Mouse (Mus musculus) stomach, postnatal 0 days (tissue): ENCODE data around the gene Zswim3. TPM values are rescaled to one million over a fixed set of nuclear protein-coding genes. Genes with fewer than 3 reads are reported as not detected.
"Not testable (repeated sequence)": the region's sequence is repeated elsewhere in the genome, so short reads cannot be mapped to it uniquely, and the experiment has no call there.

Source experiments
- ATAC-seq: fragments of 200-750 bp; cut with Nextera tagmentation; 2 replicates; pipeline ENCODE4 v1.8.0; 2017; ENCODE audit not compliant: low FRiP score, low TSS enrichment
- DNase-seq: peaks from one replicate; pipeline ENCODE4 v3.0.0-alpha.2; 2016; ENCODE audit warnings: low spot score
- H3K27ac ChIP-seq: fragments of 300-500 bp; sonication (generic); replicated peaks from 2 replicates; pipeline ENCODE4 v1.5.1; 2014; ENCODE audit warnings: mild to moderate bottlenecking, control low read depth
- H3K27me3 ChIP-seq: fragments of 300-500 bp; sonication (generic); 2 replicates; pipeline ENCODE4 v1.6.1; 2014; ENCODE audit warnings: low read length; ENCODE audit not compliant: control insufficient read depth, insufficient read depth
- H3K36me3 ChIP-seq: fragments of 300-500 bp; sonication (generic); 2 replicates; pipeline ENCODE4 v1.6.1; 2014; ENCODE audit warnings: low read length, mixed read lengths; ENCODE audit not compliant: control insufficient read depth, insufficient read depth
- H3K4me1 ChIP-seq: fragments of 300-500 bp; sonication (generic); replicated peaks from 2 replicates; pipeline ENCODE4 v1.6.1; 2014; ENCODE audit warnings: antibody characterized with exemption; ENCODE audit not compliant: control insufficient read depth, insufficient read depth
- H3K4me2 ChIP-seq: fragments of 300-500 bp; sonication (generic); replicated peaks from 2 replicates; pipeline ENCODE4 v1.6.1; 2014; ENCODE audit warnings: low read depth, mild to moderate bottlenecking, control low read depth, moderate library complexity
- H3K4me3 ChIP-seq: fragments of 300-500 bp; sonication (generic); 2 replicates; pipeline ENCODE4 v1.5.1; 2014; ENCODE audit warnings: low read depth, low read length, control low read depth
- H3K9ac ChIP-seq: fragments of 300-500 bp; sonication (generic); 2 replicates; pipeline ENCODE4 v1.6.1; 2014; ENCODE audit warnings: mild to moderate bottlenecking, low read length, control low read depth, mixed read lengths
- H3K9me3 ChIP-seq: fragments of 300-500 bp; sonication (generic); 2 replicates; pipeline ENCODE4 v1.6.1; 2016; ENCODE audit warnings: low read length; ENCODE audit not compliant: control insufficient read depth
- CTCF ChIP-seq: IDR thresholded peaks from 2 replicates; pipeline ENCODE4 v1.5.1; 2016; ENCODE audit warnings: antibody characterized with exemption, low read depth, mild to moderate bottlenecking, moderate library complexity
- EP300 ChIP-seq: optimal IDR thresholded peaks from 2 replicates; pipeline ENCODE3; 2016; ENCODE audit warnings: antibody characterized with exemption
- WGBS: fragments of 180-500 bp; shearing (Covaris S2); extraction: QIAGEN DNeasy Blood & Tissue Kit; methylation state at CpG from one replicate; pipeline ENCODE4 v1.1.7; 2014; 5-methylcytosine and 5-hydroxymethylcytosine counted together
- polyA plus RNA-seq: library from polyadenylated mRNA; unstranded; fragments of >200 nt; fragmentation: Nextera tagmentation; extraction: Ambion mirVana; gene quantifications from 2 replicates; pipeline ENCODE4 v1.2.1, GENCODE M21; 2015

The Zswim3 gene
- polyA plus RNA-seq, 1 experiment from 2014 or later: 4.4 TPM

GRCm38 (mm10) chr2:164845782-164846181 lies 40.9 kb downstream of the Zswim3 start:
- no peaks in the 10 kb centered on the region for H3K4me1 ChIP-seq
- no peaks in the 10 kb centered on the region; the same call in 1 of the 2 replicates for H3K36me3 ChIP-seq
- no peaks in the 10 kb centered on the region for H3K9me3 ChIP-seq
- no peak overlapping the region for H3K4me2 ChIP-seq
- TF ChIP-seq EP300: no peak
- TF ChIP-seq CTCF: peak; percentile 61
- H3K27me3 ChIP-seq: no peaks in the 10 kb centered on the region
- DNase-seq (no peak), ATAC-seq (no peak)
- H3K9ac ChIP-seq: no peak overlapping the region
- WGBS: 53% methylated on average over 3 of the region's 3 CpGs
- H3K27ac ChIP-seq: no peak overlapping the region
- no peak overlapping the region for H3K4me3 ChIP-seq

GRCm38 (mm10) chr2:164850061-164850460 lies 45.2 kb downstream of the Zswim3 start:
- Histone ChIP-seq H3K27ac (no peak overlapping the region), H3K36me3 (no peaks in the 10 kb centered on the region; the same call in 1 of the 2 replicates), H3K4me1 (no peaks in the 10 kb centered on the region), H3K4me3 (no peak overlapping the region), H3K4me2 (no peak overlapping the region), H3K27me3 (no peaks in the 10 kb centered on the region), H3K9ac (no peak overlapping the region), H3K9me3 (no peaks in the 10 kb centered on the region)
- WGBS: 71% methylated on average over 8 of the region's 8 CpGs
- no peak for ATAC-seq
- no peak for DNase-seq
- TF ChIP-seq EP300: no peak
- TF ChIP-seq CTCF: no peak

GRCm38 (mm10) chr2:164855572-164855971 lies 50.7 kb downstream of the Zswim3 start:
- not testable (repeated sequence) for H3K36me3 ChIP-seq, H3K4me3 ChIP-seq, H3K9ac ChIP-seq, H3K27ac ChIP-seq, H3K4me2 ChIP-seq, H3K4me1 ChIP-seq, DNase-seq, H3K27me3 ChIP-seq, H3K9me3 ChIP-seq, ATAC-seq
- 78% methylated on average over 5 of the region's 5 CpGs for WGBS

GRCm38 (mm10) chr2:164856309-164857100 lies 51.6 kb downstream of the Zswim3 start:
- Histone ChIP-seq H3K9ac (peak overlapping the region; percentile 62), H3K36me3 (no peaks in the 10 kb centered on the region), H3K9me3 (no peaks in the 10 kb centered on the region), H3K4me2 (peak overlapping the region; percentile 82), H3K4me1 (peaks cover 5% of the 10 kb centered on the region; the same call in 1 of the 2 replicates), H3K4me3 (peak overlapping the region; percentile 54), H3K27ac (peak overlapping the region; percentile 30; the same call in 1 of the 2 replicates), H3K27me3 (no peaks in the 10 kb centered on the region)
- TF ChIP-seq EP300 (no peak), CTCF (peak; percentile 41)
- ATAC-seq: peak; percentile 18; the same call in 1 of the 2 replicates
- DNase-seq: no peak
- whole genome bisulfite sequencing: 3% methylated on average over 42 of the region's 42 CpGs

GRCm38 (mm10) chr2:164857101-164857821 lies 52.4 kb downstream of the Zswim3 start, which contains the start of gene Pltp:
TSS of gene Pltp (minus strand) at chr2:164857711.
- H3K9me3 ChIP-seq: no peaks in the 10 kb centered on the region
- no peak for TF ChIP-seq CTCF
- TF ChIP-seq EP300: no peak
- no peaks in the 10 kb centered on the region for H3K27me3 ChIP-seq
- peaks cover 8% of the 10 kb centered on the region; the same call in 1 of the 2 replicates for H3K4me1 ChIP-seq
- under 1% methylated on average over 41 of the region's 47 CpGs for WGBS
- ATAC-seq (peak; percentile 55; the same call in 1 of the 2 replicates), DNase-seq (peak; percentile 48)
- H3K27ac ChIP-seq: peak within 1 kb of the TSS; percentile 78
- H3K4me3 ChIP-seq: peak within 1 kb of the TSS; percentile 54
- peak within 1 kb of the TSS; percentile 62 for H3K9ac ChIP-seq
- H3K36me3 ChIP-seq: no peaks in the 10 kb centered on the region
- H3K4me2 ChIP-seq: peak within 1 kb of the TSS; percentile 82
